Mouse (Mus musculus) frontal cortex, adult 2 months (tissue): ENCODE results near the gene Add2. TPM values are rescaled to one million over a fixed set of nuclear protein-coding genes. Genes with fewer than 3 reads are reported as not detected.

ENCODE experiments used
- polyA plus RNA-seq: library from polyadenylated mRNA; depleted of rRNA; stranded (reverse); fragments of >200 nt; gene quantifications from 2 replicates; pipeline ENCODE4 v1.2.3, GENCODE M21; 2012; rRNA removed

Gene Add2
- polyA plus RNA-seq, 1 experiment, result 108 TPM

Other genes with a start within 250 kb of the Add2 start
- gene Nat8f6, start 207.7 kb upstream of the Add2 start, polyA plus RNA-seq, result 1.3 and 1.7 TPM in 2 replicates
- gene Nat8f5, start 207.7 kb upstream of the Add2 start, polyA plus RNA-seq, result 4.6 and 6.3 TPM in 2 replicates
- gene Nat8, start 196.6 kb upstream of the Add2 start, polyA plus RNA-seq, result 2.8 and 3.5 TPM in 2 replicates
- gene Nat8f2, start 159.5 kb upstream of the Add2 start, polyA plus RNA-seq, result 0.32 TPM in 2 replicates
- gene Nat8f4, start 123.8 kb upstream of the Add2 start, polyA plus RNA-seq, result 8.7 and 8.9 TPM in 2 replicates
- 96.5 and 102 TPM in 2 replicates for gene Tprkb, start 116.8 kb upstream of the Add2 start, polyA plus RNA-seq
- 35.5 and 36.2 TPM in 2 replicates for gene Nat8f1, start 113.0 kb upstream of the Add2 start, polyA plus RNA-seq
- gene Dusp11, start 67.0 kb upstream of the Add2 start, polyA plus RNA-seq, result 102 and 105 TPM in 2 replicates
- not detected in 2 replicates for gene Figla, start 12.5 kb upstream of the Add2 start, polyA plus RNA-seq
- gene Tgfa, start 166.5 kb downstream of the Add2 start, polyA plus RNA-seq, result 19.4 and 20.2 TPM in 2 replicates